11 mouse cellular contexts compared by ENCODE assay signal in genomic region chr19:54982801-54983200, GRCm38 (mm10).
"Had no signal": no experiment of that assay in that cellular context is flagged by ENCODE, and none has a peak within 500 bp of the region (broad histone marks: within the 10 kb centered on the region; RNA-seq: fewer than 3 reads in every experiment).

No protein-coding gene starts in this region.

- H3K9ac ChIP-seq: limb, embryonic 15.5 days; liver, embryonic 12.5 days; lung, embryonic 15.5 days; neural tube, embryonic 12.5 days; stomach, embryonic 15.5 days had no signal

- H3K27ac ChIP-seq: left cerebral cortex, adult 2 months; limb, embryonic 15.5 days; liver, embryonic 12.5 days; lung, embryonic 15.5 days; midbrain, embryonic 10.5 days; neural tube, embryonic 12.5 days; stomach, embryonic 15.5 days had no signal

- H3K4me2 ChIP-seq: limb, embryonic 15.5 days; liver, embryonic 12.5 days; lung, embryonic 15.5 days; neural tube, embryonic 12.5 days; stomach, embryonic 15.5 days had no signal

- H3K9me3 ChIP-seq: limb, embryonic 15.5 days; liver, embryonic 12.5 days; lung, embryonic 15.5 days; midbrain, embryonic 10.5 days; neural tube, embryonic 12.5 days; stomach, embryonic 15.5 days had no signal

- ATAC-seq: liver, embryonic 12.5 days had no signal

- H3K4me3 ChIP-seq: left cerebral cortex, adult 2 months; limb, embryonic 15.5 days; liver, embryonic 12.5 days; lung, embryonic 15.5 days; midbrain, embryonic 10.5 days; neural tube, embryonic 12.5 days; stomach, embryonic 15.5 days had no signal

- DNase-seq: kidney, postnatal 14 days; midbrain, embryonic 14.5 days; retina, postnatal 1 day; thymus, postnatal 36 days had no signal

- H3K36me3 ChIP-seq: limb, embryonic 15.5 days; liver, embryonic 12.5 days; lung, embryonic 15.5 days; midbrain, embryonic 10.5 days; neural tube, embryonic 12.5 days; stomach, embryonic 15.5 days had no signal

- H3K27me3 ChIP-seq: limb, embryonic 15.5 days; liver, embryonic 12.5 days; lung, embryonic 15.5 days; neural tube, embryonic 12.5 days; stomach, embryonic 15.5 days had no signal

- H3K4me1 ChIP-seq: limb, embryonic 15.5 days; liver, embryonic 12.5 days; lung, embryonic 15.5 days; midbrain, embryonic 10.5 days; neural tube, embryonic 12.5 days; stomach, embryonic 15.5 days had no signal
